Mouse (Mus musculus): ENCODE data around the gene Hmgb1.
"Not testable (repeated sequence)": the region's sequence is repeated elsewhere in the genome, so short reads cannot be mapped to it uniquely, and the experiment has no call there.

The Hmgb1 gene

DNA sequence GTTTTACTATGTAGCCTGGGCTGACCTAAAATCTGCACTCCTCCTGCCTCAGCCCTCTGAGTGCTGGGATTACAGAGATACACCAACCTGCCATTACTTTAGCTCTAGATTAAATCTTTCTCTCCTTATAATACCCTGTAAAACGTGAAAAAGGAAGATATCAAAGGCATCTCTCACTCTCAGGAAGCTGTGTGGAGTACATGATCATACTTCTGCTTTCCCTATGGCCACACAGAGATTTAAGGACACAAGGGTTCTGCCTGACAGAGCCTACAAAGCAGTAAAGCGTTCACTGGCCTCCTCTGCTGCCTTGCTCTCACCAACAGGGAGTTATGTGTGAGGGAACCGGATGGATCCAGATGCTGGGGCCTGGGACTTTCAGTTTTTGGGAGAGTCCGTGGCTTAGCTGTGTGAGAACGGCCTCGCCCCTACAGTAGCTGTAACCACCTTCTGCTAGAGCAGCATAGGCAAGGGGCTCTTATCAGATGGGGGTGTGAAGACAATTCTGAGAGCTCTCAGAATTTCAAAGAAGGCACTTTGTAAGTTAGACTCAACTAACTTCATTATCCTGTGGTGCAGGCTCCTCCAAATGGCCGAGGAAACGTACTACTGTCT is 36.8 kb downstream of the Hmgb1 start:
- DNase-seq (ENCODE audit: low spot score): no peak

DNA sequence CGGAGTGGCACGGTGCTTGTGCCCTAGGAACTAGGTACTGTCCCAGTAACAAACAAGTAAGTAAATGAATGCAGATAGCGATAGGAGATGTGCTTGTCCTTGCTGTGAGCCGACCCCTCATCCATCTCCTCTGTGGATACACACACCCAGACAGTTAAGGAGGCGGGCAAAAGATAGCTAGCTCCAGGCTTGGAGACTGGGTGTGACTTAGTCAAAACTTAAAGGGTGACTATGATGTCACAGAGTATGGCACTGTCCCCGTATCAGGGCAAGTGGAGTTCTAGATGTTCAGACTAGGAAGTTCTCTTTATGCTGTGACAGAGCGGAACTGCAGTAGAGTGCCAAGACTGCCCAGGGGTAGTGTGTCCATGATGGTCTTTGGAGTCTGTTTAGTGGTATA is 37.6 kb downstream of the Hmgb1 start:
- DNase-seq (ENCODE audit: low spot score): no peak

DNA sequence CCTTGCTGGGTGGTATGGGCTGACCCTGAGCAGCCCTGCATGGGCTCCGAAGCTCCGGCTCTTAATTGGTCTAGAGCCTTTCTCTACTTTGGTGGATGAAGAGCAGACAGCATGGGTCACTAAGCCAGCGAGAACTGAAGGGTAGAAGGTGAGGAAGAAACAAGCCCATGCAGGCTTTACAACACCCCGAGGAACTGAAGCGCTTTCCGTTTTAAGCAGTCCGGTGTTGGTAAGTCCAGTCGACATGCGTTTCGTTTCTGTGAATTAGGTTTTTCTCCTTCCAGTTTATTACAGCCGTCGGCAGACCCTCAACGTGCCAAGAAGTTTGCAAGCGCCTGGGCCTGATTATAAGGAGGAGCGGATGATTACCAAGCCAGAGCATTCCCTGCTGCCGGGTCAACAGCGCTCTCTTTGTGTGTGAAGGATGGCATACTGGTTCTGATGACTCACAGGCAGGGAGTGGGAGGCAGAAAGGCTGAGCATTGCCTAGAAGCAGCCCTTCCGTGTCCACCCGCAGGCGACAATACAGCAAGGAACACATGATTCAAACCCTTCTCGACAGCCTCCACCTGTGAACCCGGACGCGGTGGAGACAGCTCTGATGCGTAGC is 40.4 kb downstream of the Hmgb1 start:
- peak; percentile 58 for DNase-seq (ENCODE audit: low spot score)

GRCm38 (mm10) chr5:149141155-149141554 is 43.1 kb downstream of the Hmgb1 start:
- not testable (repeated sequence) for DNase-seq (ENCODE audit: low spot score)

DNA sequence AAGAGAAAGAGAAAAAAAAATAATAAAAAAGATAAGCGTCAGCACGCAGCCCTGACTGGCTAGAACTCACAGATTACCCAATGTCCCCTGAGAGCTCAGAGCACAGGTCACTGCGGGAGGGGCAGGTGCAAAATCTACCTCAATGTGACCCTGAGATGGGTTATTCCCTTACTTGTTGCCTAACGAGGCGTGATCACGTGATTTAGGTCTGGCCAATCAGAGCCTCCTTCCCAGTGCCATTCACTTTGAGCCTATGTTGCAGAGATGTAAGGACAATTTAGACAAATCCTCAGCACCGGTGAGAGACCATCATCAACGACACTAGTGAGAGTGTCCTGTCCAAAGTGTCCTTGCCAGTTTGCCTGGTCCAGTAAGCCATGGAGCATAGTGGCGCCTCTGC is 44.0 kb downstream of the Hmgb1 start:
- DNase-seq (ENCODE audit: low spot score): no peak

DNA sequence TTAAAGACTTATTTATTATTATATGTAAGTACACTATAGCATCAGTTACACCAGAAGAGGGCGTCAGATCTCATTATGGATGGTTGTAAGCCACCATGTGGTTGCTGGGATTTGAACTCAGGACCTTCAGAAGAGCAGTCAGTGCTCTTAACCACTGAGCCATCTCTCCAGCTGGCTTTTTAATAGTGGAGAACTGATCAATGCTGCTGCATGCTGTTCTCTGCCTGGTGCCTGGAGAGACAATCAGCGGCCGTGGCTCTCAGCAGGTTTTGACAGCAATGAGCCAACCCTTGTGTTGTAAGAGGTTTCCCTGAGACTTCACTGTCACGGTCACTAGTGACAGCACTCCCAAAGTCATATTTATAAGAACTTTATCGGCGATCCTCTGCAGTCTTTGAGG is 46.2 kb downstream of the Hmgb1 start:
- not testable (repeated sequence) for DNase-seq (ENCODE audit: low spot score)

DNA sequence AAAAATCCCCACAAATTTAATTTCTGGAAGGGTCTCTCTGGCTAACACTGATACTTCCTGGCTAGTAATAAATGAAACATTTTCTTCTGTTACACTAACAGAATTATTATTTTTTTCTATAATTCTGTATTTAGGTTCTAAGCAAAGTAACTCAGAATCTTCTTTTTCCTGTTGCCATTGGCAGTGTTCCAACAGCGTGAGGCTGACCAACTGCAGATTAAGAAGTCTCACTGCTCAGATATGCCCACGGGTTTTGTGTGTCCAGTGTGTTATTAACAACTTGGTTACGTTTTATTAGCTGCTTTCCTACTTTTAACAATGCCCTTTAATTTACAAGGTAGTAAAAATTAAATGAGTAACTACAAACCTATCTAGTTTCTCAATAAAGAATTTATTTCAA is 46.8 kb downstream of the Hmgb1 start:
- no peak for DNase-seq (ENCODE audit: low spot score)

DNA sequence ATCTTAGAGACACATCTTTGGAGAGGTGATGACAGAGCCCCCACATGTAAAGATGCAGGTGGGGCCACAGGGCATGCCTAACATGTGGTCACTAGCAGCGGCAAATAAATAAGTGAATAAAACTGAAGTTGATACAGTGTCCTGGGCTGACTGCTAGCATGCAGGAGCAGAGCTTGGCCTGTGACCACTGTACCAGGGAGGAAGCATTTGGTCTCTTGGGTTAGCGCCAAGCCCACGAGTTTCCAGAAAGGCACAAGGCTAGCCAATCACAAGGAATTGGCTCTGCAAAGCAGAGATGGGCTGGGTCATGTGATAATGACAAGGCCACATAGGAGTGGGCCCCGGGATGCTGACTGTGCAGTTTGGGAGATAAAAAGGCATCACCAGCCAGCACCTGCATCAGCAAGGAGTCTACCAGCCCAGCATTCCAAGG is 47.3 kb downstream of the Hmgb1 start:
- peak; percentile 77 for DNase-seq (ENCODE audit: low spot score)

DNA sequence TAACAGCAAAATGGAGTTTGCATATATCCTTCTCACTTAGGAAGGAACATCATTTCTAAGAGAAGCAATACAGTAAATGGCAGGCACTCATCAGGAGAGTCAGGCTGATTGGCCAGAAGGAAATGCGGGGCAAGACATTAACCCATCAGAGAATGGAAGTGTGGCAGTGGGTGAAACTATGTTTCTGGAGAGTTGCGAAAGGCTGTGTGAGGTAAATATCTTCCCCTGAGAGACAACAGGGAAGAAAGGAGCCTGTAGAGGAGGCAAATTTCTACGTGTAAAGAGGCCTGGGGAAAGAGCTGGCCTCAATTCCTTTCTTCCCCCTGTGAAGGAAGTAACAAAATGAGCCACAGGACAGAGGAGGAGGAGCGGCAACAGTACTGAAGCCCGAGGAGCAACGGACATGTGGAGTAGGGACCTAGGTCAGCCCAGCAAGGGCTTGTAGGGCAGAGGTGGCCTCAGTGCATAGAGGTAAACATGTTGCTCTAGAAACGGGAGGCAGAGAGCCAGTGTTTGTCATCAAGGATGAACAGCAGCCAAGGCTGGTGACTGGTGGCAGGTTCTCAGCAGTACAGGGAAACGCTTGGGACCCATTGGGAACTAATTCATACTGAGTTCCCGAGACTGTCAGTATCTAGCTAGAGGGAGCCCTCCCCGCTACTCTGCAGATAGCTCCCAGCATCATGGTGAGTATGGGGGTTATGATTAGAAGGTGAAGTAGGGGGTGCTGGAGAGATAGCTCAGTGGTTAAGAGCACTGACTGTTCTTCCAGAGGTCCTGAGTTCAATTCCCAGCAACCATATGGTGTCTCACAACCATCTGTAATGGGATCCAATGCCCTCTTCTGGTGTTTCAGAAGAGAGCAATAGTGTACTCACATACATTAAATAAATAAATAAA is 48.6 kb downstream of the Hmgb1 start:
- DNase-seq (ENCODE audit: low spot score): no peak

- DNase-seq (ENCODE audit: low spot score): no peak
Measured at GRCm38 (mm10) chr5:149134751-149135454, 49.4 kb downstream of the Hmgb1 start.

- no peak for DNase-seq (ENCODE audit: low spot score)
Measured at GRCm38 (mm10) chr5:149128473-149128872, 55.8 kb downstream of the Hmgb1 start.

DNA sequence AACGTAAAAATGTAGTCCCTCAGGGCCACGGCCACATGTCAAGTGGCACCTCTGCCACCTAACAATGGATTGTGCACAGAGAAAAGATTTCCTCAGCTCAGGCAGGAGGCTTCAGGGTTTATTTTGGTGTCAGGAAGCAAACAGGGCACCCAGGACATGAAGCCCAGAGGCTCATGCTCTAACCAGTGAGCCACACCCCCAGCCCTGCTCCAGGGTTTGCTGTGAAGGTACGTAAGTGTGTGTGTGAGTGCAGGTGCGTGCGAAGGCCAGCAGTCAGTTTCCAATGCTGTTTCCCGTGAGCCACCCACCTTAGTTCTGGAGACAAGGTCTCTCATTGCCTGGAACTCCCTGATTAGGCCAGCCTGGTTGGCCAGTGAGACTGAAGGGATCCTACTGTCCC is 60.5 kb downstream of the Hmgb1 start:
- DNase-seq (ENCODE audit: low spot score): no peak

DNA sequence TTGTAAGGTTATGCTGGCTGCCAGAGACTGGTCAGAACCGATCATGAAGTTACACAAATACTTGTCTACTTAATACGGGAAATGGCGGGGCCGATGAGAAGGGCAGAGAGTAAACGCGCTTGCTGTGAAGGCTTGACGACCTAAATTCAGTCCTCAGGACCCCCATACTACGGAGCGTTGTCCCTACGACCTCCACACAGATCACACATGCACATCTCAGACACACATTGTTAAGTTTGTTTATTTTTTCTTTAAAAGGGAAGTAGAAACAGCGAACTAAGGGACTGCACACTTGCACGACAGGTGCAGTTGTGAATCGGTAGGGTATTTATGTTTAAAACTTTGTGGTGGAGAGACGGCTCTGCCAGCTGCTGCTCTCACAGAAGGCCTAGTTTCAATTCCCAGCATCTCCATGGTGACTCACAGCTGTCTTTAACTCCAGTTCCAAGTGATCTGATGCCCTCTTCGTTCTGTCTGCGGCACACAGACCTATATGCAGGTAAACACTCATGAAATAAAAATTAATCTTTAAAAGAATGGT is 64.9 kb downstream of the Hmgb1 start:
- DNase-seq (ENCODE audit: low spot score): no peak

DNA sequence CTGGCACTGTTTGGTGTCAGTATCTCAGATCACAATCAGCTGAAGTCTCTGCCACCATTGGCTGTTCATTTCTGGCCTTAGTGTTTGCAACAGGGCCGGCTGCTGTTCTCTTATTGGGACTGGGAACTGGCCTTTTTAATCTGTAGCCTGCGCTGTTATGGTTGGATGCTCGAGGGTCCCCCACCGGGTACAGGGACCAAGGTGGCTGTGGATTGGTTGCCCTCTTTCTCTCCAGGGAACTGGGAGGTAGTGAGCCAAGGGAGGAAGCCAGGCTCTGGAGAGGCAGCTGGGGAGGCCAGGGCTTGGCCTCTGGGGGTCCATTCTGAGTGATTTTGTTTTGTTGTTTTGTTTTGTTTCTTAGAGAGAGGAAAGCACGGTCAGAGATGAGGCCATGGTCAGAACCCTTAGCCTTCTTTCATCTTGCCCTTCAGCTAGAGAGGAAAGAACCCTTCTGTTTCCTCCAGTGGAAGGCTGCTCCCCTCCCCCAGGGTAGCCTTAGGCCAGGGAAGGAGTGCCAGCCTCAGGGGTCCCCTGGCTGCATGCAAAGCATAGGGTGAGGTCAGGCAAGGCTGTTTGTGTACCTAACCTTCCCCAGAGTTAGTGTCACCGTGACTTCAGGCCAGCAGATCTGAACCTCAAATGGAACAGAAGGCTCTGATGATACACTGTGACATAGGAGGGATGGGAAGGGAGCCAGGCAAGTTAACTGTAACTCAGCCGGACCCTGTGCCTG is 66.3 kb downstream of the Hmgb1 start:
- DNase-seq (ENCODE audit: low spot score): no peak

GRCm38 (mm10) chr5:149114587-149114986 is 69.7 kb downstream of the Hmgb1 start:
- no peak for DNase-seq (ENCODE audit: low spot score)

- no peak for DNase-seq (ENCODE audit: low spot score)
Measured at GRCm38 (mm10) chr5:149114034-149114433, 70.3 kb downstream of the Hmgb1 start.

- no peak for DNase-seq (ENCODE audit: low spot score)
Measured at GRCm38 (mm10) chr5:149113439-149113838, 70.8 kb downstream of the Hmgb1 start.

GRCm38 (mm10) chr5:149112559-149112958 is 71.7 kb downstream of the Hmgb1 start:
- DNase-seq (ENCODE audit: low spot score): no peak

GRCm38 (mm10) chr5:149109220-149109619 is 75.1 kb downstream of the Hmgb1 start:
- no peak for DNase-seq (ENCODE audit: low spot score)

- DNase-seq (ENCODE audit: low spot score): no peak
Measured at GRCm38 (mm10) chr5:149108178-149108577, 76.1 kb downstream of the Hmgb1 start.

GRCm38 (mm10) chr5:149107566-149107965 is 76.7 kb downstream of the Hmgb1 start:
- DNase-seq (ENCODE audit: low spot score): no peak
